Mouse (Mus musculus): ENCODE data around the gene Ahcy. TPM values are rescaled to one million over a fixed set of nuclear protein-coding genes. Genes with fewer than 3 reads are reported as not detected.

Gene Ahcy
- polyA plus RNA-seq, 2 experiments, result 61.3 to 89.4 TPM

DNA sequence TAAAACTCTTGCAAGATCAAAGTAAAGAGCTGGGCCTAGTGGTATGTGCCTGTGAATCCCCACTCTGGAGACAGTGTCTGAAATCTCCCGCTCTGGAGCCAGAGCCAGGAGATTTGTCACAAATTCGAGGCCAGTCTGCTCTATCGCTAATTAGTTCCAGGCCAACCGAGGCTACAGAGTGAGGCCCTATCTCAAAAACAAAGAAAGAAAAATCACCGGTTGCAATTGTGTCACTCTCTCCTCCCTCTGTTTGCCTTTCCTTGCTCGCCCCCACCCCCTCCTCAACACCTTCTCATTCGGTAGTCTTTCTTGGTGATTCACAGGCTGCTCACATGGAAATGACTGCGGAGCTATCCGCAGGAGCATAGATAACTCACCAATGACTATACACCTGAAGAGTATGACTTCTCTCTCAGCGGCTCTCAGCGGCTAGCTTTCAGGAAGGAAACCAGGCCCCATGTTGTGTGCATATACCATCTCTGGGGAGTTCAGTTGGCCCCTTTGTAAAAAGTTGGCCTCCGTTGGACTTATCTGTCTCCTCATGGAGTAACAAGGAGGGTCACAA lies 551 bp upstream of the Ahcy start:
- Histone ChIP-seq H3K27me3 (ENCODE audit: control insufficient read depth, insufficient read depth, low read length) (no peaks in the 10 kb centered on the region), H3K4me2 (ENCODE audit: low read depth) (peak overlapping the region; percentile 88), H3K9me3 (ENCODE audit: control insufficient read depth, low read length) (no peaks in the 10 kb centered on the region), H3K36me3 (replicated peaks; ENCODE audit: control insufficient read depth, insufficient read depth, low read depth) (no peaks in the 10 kb centered on the region), H3K4me3 (ENCODE audit: insufficient read depth in 1 of 2, low read depth in 2 of 2, low read length in 2 of 2) (peak overlapping the region; percentile 75 to 79), H3K9ac (replicated peaks) (peak overlapping the region; percentile 75), H3K27ac (peak overlapping the region; percentile 47), H3K4me1 (replicated peaks; ENCODE audit: control insufficient read depth in 2 of 2, insufficient read depth in 2 of 2, low read length in 1 of 2) (peaks cover 13 to 33% of the 10 kb centered on the region in 2 experiments)
- ATAC-seq (ENCODE audit: insufficient read depth), result peak; percentile 2; the same call in 1 of the 2 replicates
- DNase-seq (ENCODE audit: low read depth in 3 of 3, low spot score in 3 of 3), result no peak
- TF ChIP-seq CTCF (IDR thresholded peaks at IDR 0.05; ENCODE audit: low read depth) (no peak), EP300 (IDR thresholded peaks at IDR 0.05; ENCODE audit: low read depth) (no peak)
- 10% methylated on average over 12 of the region's 12 CpGs for WGBS (ENCODE audit: insufficient replicate concordance)

DNA sequence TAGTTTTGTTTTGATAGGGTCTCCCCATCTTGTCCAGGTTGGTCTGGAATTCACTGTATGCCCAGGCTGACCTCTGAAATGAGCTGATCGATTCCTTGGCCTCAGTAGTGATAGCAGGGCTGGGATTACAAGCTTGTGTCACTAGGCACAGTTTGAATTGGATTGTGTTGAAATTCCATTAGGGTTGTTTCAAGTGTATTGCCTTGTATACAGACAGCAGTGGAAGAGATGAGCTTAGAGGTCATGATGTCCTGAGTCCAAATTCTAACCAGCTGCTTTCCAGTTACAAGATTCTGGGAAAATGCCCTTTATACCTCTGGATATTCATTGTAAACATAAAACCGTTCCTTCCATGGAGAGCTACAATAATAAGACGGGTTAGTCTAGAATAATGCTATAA lies 950 bp downstream of the Ahcy start:
- TF ChIP-seq EP300 (IDR thresholded peaks at IDR 0.05; ENCODE audit: low read depth), result no peak
- no peak for TF ChIP-seq CTCF (IDR thresholded peaks at IDR 0.05; ENCODE audit: low read depth)
- DNase-seq (ENCODE audit: low read depth in 3 of 3, low spot score in 3 of 3), result no peak
- H3K36me3 ChIP-seq (replicated peaks; ENCODE audit: control insufficient read depth, insufficient read depth, low read depth), result peaks cover 2% of the 10 kb centered on the region
- no peaks in the 10 kb centered on the region for H3K27me3 ChIP-seq (ENCODE audit: control insufficient read depth, insufficient read depth, low read length)
- ATAC-seq (ENCODE audit: insufficient read depth), result no peak
- 10% methylated on average over 3 of the region's 3 CpGs for WGBS (ENCODE audit: insufficient replicate concordance)
- H3K4me1 ChIP-seq (replicated peaks; ENCODE audit: control insufficient read depth in 2 of 2, insufficient read depth in 2 of 2, low read length in 1 of 2), result peaks cover 13 to 32% of the 10 kb centered on the region in 2 experiments
- peak overlapping the region; percentile 88 for H3K4me2 ChIP-seq (ENCODE audit: low read depth)
- peak overlapping the region; percentile 54 for H3K27ac ChIP-seq
- H3K9me3 ChIP-seq (ENCODE audit: control insufficient read depth, low read length), result no peaks in the 10 kb centered on the region
- peak overlapping the region; percentile 75 to 79 for H3K4me3 ChIP-seq (ENCODE audit: insufficient read depth in 1 of 2, low read depth in 2 of 2, low read length in 2 of 2)
- peak overlapping the region; percentile 88 for H3K9ac ChIP-seq (replicated peaks)

DNA sequence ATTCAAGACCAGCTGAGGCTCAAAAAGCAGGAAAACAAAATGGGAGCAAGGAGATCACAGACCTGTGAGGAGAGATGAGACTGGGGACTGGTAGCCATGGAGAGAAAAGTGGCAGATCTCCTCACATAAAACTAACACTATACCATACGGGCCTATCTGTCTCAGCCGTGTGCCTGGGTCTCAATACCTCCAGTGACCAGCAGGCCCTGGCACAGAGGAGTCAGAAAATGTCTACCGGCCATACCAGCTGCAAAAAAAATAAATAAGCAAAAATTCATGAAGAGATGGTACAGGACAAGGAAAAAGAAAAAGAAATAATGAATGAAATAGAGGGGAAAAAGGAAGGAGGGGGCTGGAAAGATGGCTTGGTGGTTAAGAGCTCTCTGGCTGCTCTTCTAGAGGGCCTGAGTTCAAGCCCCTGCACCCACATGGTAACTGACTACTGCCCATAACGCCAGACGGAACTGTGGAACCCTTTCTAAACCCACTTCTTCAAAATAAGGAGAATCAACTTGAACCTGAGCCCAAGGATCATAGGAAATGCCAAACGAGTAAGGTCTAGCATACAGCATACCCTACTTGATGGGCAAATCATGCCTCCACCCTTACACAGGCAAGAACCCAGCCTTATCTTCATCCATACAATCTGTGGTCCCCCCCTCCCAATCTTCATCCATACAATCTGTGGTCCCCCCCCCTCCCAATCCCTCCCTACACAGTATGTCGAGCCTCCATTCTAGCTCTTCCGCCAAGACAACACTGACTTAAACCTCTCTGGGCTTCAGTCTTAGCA lies 1.7 kb downstream of the Ahcy start:
- Histone ChIP-seq H3K4me1 (replicated peaks; ENCODE audit: control insufficient read depth in 2 of 2, insufficient read depth in 2 of 2, low read length in 1 of 2) (peaks cover 13 to 32% of the 10 kb centered on the region in 2 experiments), H3K9ac (replicated peaks) (0 out of 2 replicates have a peak overlapping the region, but pooled peaks have one; percentile 88), H3K4me2 (ENCODE audit: low read depth) (peak overlapping the region; percentile 88), H3K9me3 (ENCODE audit: control insufficient read depth, low read length) (no peaks in the 10 kb centered on the region), H3K4me3 (ENCODE audit: insufficient read depth in 1 of 2, low read depth in 2 of 2, low read length in 2 of 2) (peak overlapping the region in 1 of 2 experiments; percentile 75; a peak in 2 of 4 replicates), H3K27ac (no peak overlapping the region), H3K36me3 (replicated peaks; ENCODE audit: control insufficient read depth, insufficient read depth, low read depth) (peaks cover 7% of the 10 kb centered on the region), H3K27me3 (ENCODE audit: control insufficient read depth, insufficient read depth, low read length) (no peaks in the 10 kb centered on the region)
- no peak for TF ChIP-seq CTCF (IDR thresholded peaks at IDR 0.05; ENCODE audit: low read depth)
- TF ChIP-seq EP300 (IDR thresholded peaks at IDR 0.05; ENCODE audit: low read depth), result no peak
- ATAC-seq (ENCODE audit: insufficient read depth) (no peak), DNase-seq (ENCODE audit: low read depth in 3 of 3, low spot score in 3 of 3) (no peak)
- 58% methylated on average over 8 of the region's 8 CpGs for WGBS (ENCODE audit: insufficient replicate concordance)

DNA sequence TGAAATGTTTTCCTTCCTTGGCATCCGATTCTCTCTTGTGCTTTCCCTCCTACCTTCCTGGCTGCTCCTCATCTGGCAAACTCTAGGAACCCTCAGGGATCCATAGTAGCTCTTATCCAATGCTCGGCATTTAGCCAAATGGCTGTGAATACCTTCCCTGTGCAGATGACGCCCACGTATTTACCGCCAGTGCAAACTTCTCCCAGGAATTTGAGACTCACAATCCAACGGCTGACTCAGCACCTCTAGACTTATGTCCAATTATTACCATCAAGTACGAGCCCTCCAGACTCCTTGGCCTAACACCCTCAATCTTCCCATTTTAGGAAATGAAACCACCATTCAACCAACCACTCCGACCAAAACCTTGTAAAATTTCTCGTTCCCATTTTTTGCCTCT lies 3.3 kb downstream of the Ahcy start:
- Histone ChIP-seq H3K27me3 (ENCODE audit: control insufficient read depth, insufficient read depth, low read length) (no peaks in the 10 kb centered on the region), H3K9ac (replicated peaks) (no peak overlapping the region), H3K9me3 (ENCODE audit: control insufficient read depth, low read length) (no peaks in the 10 kb centered on the region), H3K36me3 (replicated peaks; ENCODE audit: control insufficient read depth, insufficient read depth, low read depth) (peaks cover 11% of the 10 kb centered on the region), H3K4me1 (replicated peaks; ENCODE audit: control insufficient read depth in 2 of 2, insufficient read depth in 2 of 2, low read length in 1 of 2) (peaks cover 13 to 32% of the 10 kb centered on the region in 2 experiments), H3K27ac (no peak overlapping the region), H3K4me3 (ENCODE audit: insufficient read depth in 1 of 2, low read depth in 2 of 2, low read length in 2 of 2) (no peak overlapping the region), H3K4me2 (ENCODE audit: low read depth) (no peak overlapping the region)
- no peak for DNase-seq (ENCODE audit: low read depth in 3 of 3, low spot score in 3 of 3)
- ATAC-seq (ENCODE audit: insufficient read depth), result no peak
- WGBS (ENCODE audit: insufficient replicate concordance), result 81% methylated on average over 9 of the region's 9 CpGs
- no peak for TF ChIP-seq EP300 (IDR thresholded peaks at IDR 0.05; ENCODE audit: low read depth)
- no peak for TF ChIP-seq CTCF (IDR thresholded peaks at IDR 0.05; ENCODE audit: low read depth)

DNA sequence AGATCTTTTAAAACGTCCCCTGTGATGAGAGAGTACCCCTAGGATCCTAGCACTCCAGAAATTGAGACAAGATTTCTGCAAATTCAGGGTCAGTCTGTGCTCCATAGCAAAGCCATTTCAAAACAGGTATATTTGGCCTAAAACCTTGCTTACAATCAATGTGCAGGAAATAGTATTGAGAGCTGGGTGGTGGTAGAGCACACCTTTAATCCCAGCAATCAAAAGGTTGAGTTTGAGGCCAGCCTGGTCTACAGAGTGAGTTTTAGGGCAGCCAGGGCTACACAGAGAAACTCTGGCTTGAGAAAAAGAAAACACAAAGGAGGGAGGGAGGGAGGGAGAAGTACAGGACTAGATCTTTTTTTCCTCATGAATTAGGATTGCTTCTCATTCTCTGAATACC lies 16.9 kb downstream of the Ahcy start:
- TF ChIP-seq EP300 (IDR thresholded peaks at IDR 0.05; ENCODE audit: low read depth) (no peak), CTCF (IDR thresholded peaks at IDR 0.05; ENCODE audit: low read depth) (no peak)
- ATAC-seq (ENCODE audit: insufficient read depth) (no peak), DNase-seq (ENCODE audit: low read depth in 3 of 3, low spot score in 3 of 3) (no peak)
- Histone ChIP-seq H3K4me2 (ENCODE audit: low read depth) (no peak overlapping the region), H3K9me3 (ENCODE audit: control insufficient read depth, low read length) (no peaks in the 10 kb centered on the region), H3K4me1 (replicated peaks; ENCODE audit: control insufficient read depth in 2 of 2, insufficient read depth in 2 of 2, low read length in 1 of 2) (peaks cover 0 to 8% of the 10 kb centered on the region in 2 experiments; a peak in 2 of 4 replicates), H3K36me3 (replicated peaks; ENCODE audit: control insufficient read depth, insufficient read depth, low read depth) (peaks cover 11% of the 10 kb centered on the region), H3K4me3 (ENCODE audit: insufficient read depth in 1 of 2, low read depth in 2 of 2, low read length in 2 of 2) (no peak overlapping the region), H3K27me3 (ENCODE audit: control insufficient read depth, insufficient read depth, low read length) (no peaks in the 10 kb centered on the region), H3K27ac (no peak overlapping the region), H3K9ac (replicated peaks) (no peak overlapping the region)
- 41% methylated on average over 1 of the region's 1 CpGs for WGBS (ENCODE audit: insufficient replicate concordance)
